Mouse (Mus musculus): ENCODE data around the gene Smok3c.
"Not testable (repeated sequence)": the region's sequence is repeated elsewhere in the genome, so short reads cannot be mapped to it uniquely, and the experiment has no call there.

Gene Smok3c

GRCm38 (mm10) chr5:138104976-138105375 is 52.0 kb downstream of the Smok3c start:
- no peak for DNase-seq (ENCODE audit: low spot score)

- DNase-seq (ENCODE audit: low spot score) = no peak
Observed at GRCm38 (mm10) chr5:138107130-138107529, 54.1 kb downstream of the Smok3c start.

- not testable (repeated sequence) for DNase-seq (ENCODE audit: low spot score)
Observed at GRCm38 (mm10) chr5:138109847-138110396, 56.9 kb downstream of the Smok3c start.

Data from layer of hippocampus, adult 9-10 months (tissue).